21 mouse cellular contexts compared by ENCODE assay signal in the genomic region with DNA sequence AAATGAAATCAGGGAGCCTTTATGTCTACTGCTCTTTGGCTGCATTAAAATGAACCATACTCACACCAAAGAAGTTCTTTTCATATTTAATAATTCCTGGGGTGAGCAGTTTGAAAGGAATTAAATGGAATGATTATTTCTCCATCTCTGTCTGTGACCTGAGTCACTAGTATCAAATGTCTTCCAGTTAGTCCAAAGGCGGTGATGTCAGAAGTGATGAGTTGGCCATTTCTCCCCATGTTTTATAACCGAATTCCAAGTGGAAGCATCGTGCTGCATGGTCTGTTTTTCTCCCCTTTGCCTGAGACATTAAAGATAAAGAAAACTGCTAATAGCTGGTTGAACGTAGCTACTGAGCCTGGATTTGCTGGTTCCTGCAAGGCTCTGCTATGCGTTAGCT.
"Had no signal": no experiment of that assay in that cellular context is flagged by ENCODE, and none has a peak within 500 bp of the region (broad histone marks: within the 10 kb centered on the region; RNA-seq: fewer than 3 reads in every experiment).

No protein-coding gene starts in this region.

- H3K27ac ChIP-seq: left cerebral cortex, adult 2 months; limb, embryonic 12.5 days; liver, embryonic 12.5 days; liver, embryonic 15.5 days; lung, embryonic 15.5 days; midbrain, embryonic 10.5 days; midbrain, embryonic 13.5 days had no signal

- H3K4me2 ChIP-seq: limb, embryonic 12.5 days; liver, embryonic 12.5 days; liver, embryonic 15.5 days; lung, embryonic 15.5 days; midbrain, embryonic 13.5 days had no signal

- ATAC-seq: liver, embryonic 12.5 days; midbrain, embryonic 16.5 days had no signal

- H3K27me3 ChIP-seq: limb, embryonic 12.5 days; liver, embryonic 12.5 days; liver, embryonic 15.5 days; lung, embryonic 15.5 days; megakaryocyte, embryonic 14.5 days; midbrain, embryonic 13.5 days; neural tube, embryonic 13.5 days had no signal

- H3K4me1 ChIP-seq: liver, embryonic 12.5 days; liver, embryonic 15.5 days; lung, embryonic 15.5 days; megakaryocyte, embryonic 14.5 days; midbrain, embryonic 13.5 days had no signal

- H3K9ac ChIP-seq: limb, embryonic 12.5 days; liver, embryonic 12.5 days; liver, embryonic 15.5 days; lung, embryonic 15.5 days; midbrain, embryonic 13.5 days; neural tube, embryonic 13.5 days had no signal

- H3K9me3 ChIP-seq: liver, embryonic 12.5 days; liver, embryonic 15.5 days; lung, embryonic 15.5 days; midbrain, embryonic 13.5 days; neural tube, embryonic 13.5 days had no signal

- H3K36me3 ChIP-seq: limb, embryonic 12.5 days; liver, embryonic 12.5 days; liver, embryonic 15.5 days; lung, embryonic 15.5 days; midbrain, embryonic 10.5 days; midbrain, embryonic 13.5 days; neural tube, embryonic 13.5 days had no signal

- H3K4me3 ChIP-seq: left cerebral cortex, adult 2 months; limb, embryonic 12.5 days; liver, embryonic 12.5 days; liver, embryonic 15.5 days; lung, embryonic 15.5 days; megakaryocyte, embryonic 14.5 days; midbrain, embryonic 10.5 days; midbrain, embryonic 13.5 days; myocyte; neural tube, embryonic 13.5 days had no signal

- DNase-seq: kidney, postnatal 10 days; kidney, postnatal 36 days; layer of hippocampus, postnatal 36 days; liver; lung, adult 18-20 months; lung, postnatal 10 days; lung, postnatal 36 days; right cerebral cortex, postnatal 25 days; thymus, adult 18-20 months; thymus, postnatal 36 days had no signal
